Mouse (Mus musculus) kidney, adult 10 weeks (tissue): Measurements from ENCODE around the gene Wtap. TPM values are rescaled to one million over a fixed set of nuclear protein-coding genes. Genes with fewer than 3 reads are reported as not detected.

Experiments
- polyA plus RNA-seq: library from polyadenylated mRNA; stranded (reverse); fragments of 350-450 nt; fragmentation: Illumina TruSeq; extraction: RNeasy Lipid Tissue Mini Kit (QIAGEN cat#74804); gene quantifications from one replicate; pipeline ENCODE4 v1.2.3, GENCODE M21; 2014; ENCODE audit warnings: low read depth, low replicate concordance

The Wtap gene
- polyA plus RNA-seq: 127 TPM

DNA sequence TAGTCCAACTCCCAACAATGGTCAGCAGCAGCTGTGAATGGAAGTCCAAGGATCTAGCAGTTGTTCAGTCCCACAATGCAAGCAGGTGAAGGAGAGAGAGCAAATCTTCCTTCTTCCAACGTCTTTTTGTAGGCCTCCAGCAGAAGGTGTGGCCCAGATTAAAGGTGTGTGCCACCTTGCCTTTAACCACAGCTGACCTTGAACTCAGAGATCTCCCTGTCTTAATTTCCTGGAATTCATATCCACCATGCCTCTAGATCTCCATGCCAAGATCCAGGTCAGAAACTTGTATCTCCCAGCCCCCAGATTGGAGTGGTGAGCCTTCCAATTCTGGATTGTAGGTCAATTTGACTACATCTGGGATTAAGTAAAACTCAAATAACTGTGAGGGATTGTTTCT is at the start of gene Wtap:
Wtap (minus strand) TSS at position 101 of the 400 bp plus-strand sequence.

DNA sequence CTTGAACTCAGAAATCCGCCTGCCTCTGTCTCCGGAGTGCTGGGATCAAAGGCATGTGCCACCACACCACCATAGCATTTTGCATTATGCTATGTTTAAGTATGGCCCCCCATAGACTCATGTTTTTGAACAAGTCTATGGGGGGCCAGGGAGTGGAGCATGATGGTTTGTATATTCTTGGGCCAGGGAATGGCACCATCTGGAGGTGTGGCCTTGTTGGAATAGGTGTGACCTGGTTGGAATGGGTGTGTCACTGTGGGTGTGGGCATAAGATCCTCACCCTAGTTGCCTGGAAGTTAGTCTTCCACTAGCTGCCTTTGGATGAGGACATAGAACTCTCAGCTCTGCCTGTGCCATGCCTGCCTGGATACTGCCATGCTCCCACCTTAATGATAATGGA is 12.6 kb upstream of the Wtap start, which contains the start of gene Sod2:
Sod2 (plus strand) TSS at position 301 of the 400 bp plus-strand sequence.

DNA sequence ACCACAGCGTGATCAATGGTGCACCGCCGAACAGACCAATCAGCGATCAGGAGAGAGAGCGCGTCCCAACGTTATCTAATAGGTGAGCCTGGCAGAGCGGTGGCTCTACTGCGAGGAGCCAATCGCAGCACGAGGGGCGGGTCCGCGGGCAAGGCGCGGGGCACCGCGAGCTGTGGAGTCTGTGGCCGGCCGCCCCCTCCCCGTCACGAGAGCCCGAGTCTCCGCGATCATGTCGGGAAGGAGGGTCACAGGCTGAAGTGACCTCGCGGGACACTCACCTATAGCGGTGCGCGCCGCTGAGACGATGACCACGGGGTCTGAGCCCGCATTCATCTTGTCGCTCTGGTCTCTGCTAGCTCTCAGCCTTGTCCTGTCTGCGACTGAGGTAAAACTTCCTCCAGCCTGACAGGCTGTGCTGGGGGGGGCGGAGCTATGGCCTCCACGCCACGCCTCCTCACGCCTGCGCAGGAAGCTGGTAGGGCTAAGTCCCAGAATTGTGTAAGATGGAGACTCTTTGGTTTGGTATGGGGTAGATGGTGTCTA is 33.6 kb downstream of the Wtap start, which contains the start of gene Acat2:
Acat2 (minus strand) TSS at position 417 of the 543 bp plus-strand sequence.

DNA sequence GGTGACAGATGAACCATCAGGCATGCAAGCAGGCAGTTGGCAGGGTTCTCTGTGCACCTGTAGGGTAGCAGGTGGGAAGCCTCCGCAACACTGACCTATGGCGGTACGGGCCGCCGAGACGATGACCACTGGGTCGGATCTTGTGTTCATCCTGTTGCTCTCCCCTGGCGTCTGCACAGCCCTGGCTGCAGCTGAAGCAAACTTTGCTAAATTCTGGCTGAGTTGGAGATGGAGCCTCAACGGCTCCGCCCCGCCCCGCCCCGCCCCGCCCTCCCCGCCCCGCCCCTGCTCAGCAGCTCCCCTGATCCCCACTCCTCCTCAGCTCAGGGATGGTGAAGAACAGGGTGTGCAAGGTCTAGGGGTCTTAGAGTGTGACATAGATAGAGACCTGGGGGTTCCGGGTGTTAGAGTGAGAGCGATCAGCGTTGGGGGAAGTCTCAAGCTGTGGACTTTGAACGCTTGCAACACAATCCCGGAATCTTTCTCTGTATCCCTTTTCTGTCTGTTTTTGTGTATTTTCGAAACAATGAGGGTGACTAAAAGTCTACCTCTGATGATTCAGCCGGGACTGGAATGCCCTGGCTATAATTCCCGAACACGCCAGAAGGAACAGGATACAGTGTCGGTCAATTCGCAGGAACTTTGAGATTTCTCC is 53.7 kb downstream of the Wtap start, which contains the start of gene Acat3:
Acat3 (minus strand) TSS at position 450 of the 655 bp plus-strand sequence.

Other genes starting within 250 kb of the Wtap start
- 15.0 TPM for gene Igf2r, start 224.5 kb downstream of the Wtap start, polyA plus RNA-seq
- 0.89 TPM for gene Mas1, start 126.0 kb downstream of the Wtap start, polyA plus RNA-seq
- 0.28 TPM for gene Mrgprh, start 118.1 kb downstream of the Wtap start, polyA plus RNA-seq
- gene Pnldc1, start 83.9 kb downstream of the Wtap start, polyA plus RNA-seq: 0.28 TPM
- 507 TPM for gene Tcp1, start 78.5 kb downstream of the Wtap start, polyA plus RNA-seq
- gene Mrpl18, start 77.8 kb downstream of the Wtap start, polyA plus RNA-seq: 107 TPM
- gene Acat3, start 53.6 kb downstream of the Wtap start, polyA plus RNA-seq: 18.8 TPM
- gene Acat2, start 33.4 kb downstream of the Wtap start, polyA plus RNA-seq: 82.3 TPM
- gene Sod2, start 12.7 kb upstream of the Wtap start, polyA plus RNA-seq: 265 TPM
- not detected for gene Gpr31b, start 58.1 kb upstream of the Wtap start, polyA plus RNA-seq
- gene Tcp10b, start 66.9 kb upstream of the Wtap start, polyA plus RNA-seq: 0.36 TPM
- gene Unc93a, start 137.6 kb upstream of the Wtap start, polyA plus RNA-seq: not detected
- gene Smok2a, start 227.0 kb upstream of the Wtap start, polyA plus RNA-seq: not detected
- gene Smok2b, start 236.1 kb upstream of the Wtap start, polyA plus RNA-seq: not detected